Mouse (Mus musculus) myocyte (in vitro differentiated cells): ENCODE measurements at regions not wholly inside any gene's neighbourhood (a gene's known extent, or its start where the extent isn't known, plus 50 kb on each side); places are given as distances from the start of the nearest gene placed in this dataset.

ENCODE experiments used
- H3K27me3 ChIP-seq: one replicate; pipeline ENCODE4 v1.6.1; 2011; ENCODE audit not compliant: control insufficient read depth, insufficient read depth, insufficient read length
- H3K36me3 ChIP-seq: one replicate; pipeline ENCODE4 v1.6.1; 2011; ENCODE audit not compliant: control insufficient read depth, insufficient read depth
- H3K4me2 ChIP-seq: one replicate; pipeline ENCODE4 v1.6.1; 2011; ENCODE audit warnings: low read depth, control low read depth
- H3K4me3 ChIP-seq: one replicate; pipeline ENCODE4 v1.5.1; 2011; ENCODE audit warnings: mild to moderate bottlenecking, control low read depth, moderate library complexity
- H3K79me2 ChIP-seq: one replicate; pipeline ENCODE4 v1.6.1; 2011; ENCODE audit not compliant: control insufficient read depth, insufficient read depth
- H3ac ChIP-seq: one replicate; pipeline ENCODE4 v1.6.1; 2011; ENCODE audit not compliant: control insufficient read depth, insufficient read length
- CEBPB ChIP-seq: IDR thresholded peaks from 2 replicates; pipeline ENCODE4 v1.6.1; 2011; ENCODE audit warnings: mild to moderate bottlenecking, moderate library complexity; ENCODE audit not compliant: poor library complexity, insufficient read depth, severe bottlenecking
- E2F4 ChIP-seq: IDR thresholded peaks from one replicate; pipeline ENCODE4 v1.6.1; 2011; ENCODE audit warnings: mild to moderate bottlenecking, control low read depth, moderate library complexity; ENCODE audit not compliant: insufficient read depth
- MAX ChIP-seq: IDR thresholded peaks from one replicate; pipeline ENCODE4 v1.6.1; 2011; ENCODE audit warnings: low read depth, mild to moderate bottlenecking, control low read depth
- MYOD1 ChIP-seq, 3 experiments: IDR thresholded peaks; one replicate each; pipeline ENCODE4 v1.6.1; 2011; ENCODE audit warnings: control low read depth in 2 of 3, low read depth in 2 of 3, mild to moderate bottlenecking in 2 of 3, moderate library complexity in 1 of 3; ENCODE audit not compliant: insufficient read length in 2 of 3, control insufficient read depth in 1 of 3
- MYOG ChIP-seq, 3 experiments: IDR thresholded peaks; one replicate each; pipeline ENCODE4 v1.6.1; 2011; ENCODE audit warnings: control low read depth in 2 of 3, low read depth in 2 of 3, mild to moderate bottlenecking in 2 of 3; ENCODE audit not compliant: insufficient read length in 2 of 3, control insufficient read depth in 1 of 3, insufficient read depth in 1 of 3
- POLR2A ChIP-seq: IDR thresholded peaks from one replicate; pipeline ENCODE4 v1.6.1; 2011; ENCODE audit warnings: low read depth, mild to moderate bottlenecking, control low read depth, moderate library complexity; ENCODE audit not compliant: insufficient read length
- POLR2AphosphoS2 ChIP-seq: IDR thresholded peaks from one replicate; pipeline ENCODE4 v1.6.1; 2011; ENCODE audit warnings: low read depth, control low read depth; ENCODE audit not compliant: insufficient read length
- REST ChIP-seq: IDR thresholded peaks from one replicate; pipeline ENCODE4 v1.6.1; 2011; ENCODE audit warnings: mild to moderate bottlenecking, control low read depth, moderate library complexity; ENCODE audit not compliant: insufficient read depth, insufficient read length
- SRF ChIP-seq: IDR thresholded peaks from one replicate; pipeline ENCODE4 v1.6.1; 2011; ENCODE audit warnings: low read depth; ENCODE audit not compliant: control insufficient read depth, insufficient read length
- TCF12 ChIP-seq: IDR thresholded peaks from one replicate; pipeline ENCODE4 v1.6.1; 2011; ENCODE audit warnings: mild to moderate bottlenecking, control low read depth; ENCODE audit not compliant: poor library complexity, insufficient read depth, severe bottlenecking
- TCF3 ChIP-seq: IDR thresholded peaks from one replicate; pipeline ENCODE4 v1.6.1; 2011; ENCODE audit warnings: low read depth, control low read depth; ENCODE audit not compliant: insufficient read length
- USF1 ChIP-seq: IDR thresholded peaks from one replicate; pipeline ENCODE4 v1.6.1; 2011; ENCODE audit warnings: low read depth, mild to moderate bottlenecking, control low read depth, moderate library complexity

- no peak overlapping the region for H3K4me2 ChIP-seq
- H3K79me2 ChIP-seq: no peaks in the 10 kb centered on the region
- no peaks in the 10 kb centered on the region for H3K27me3 ChIP-seq
- no peak overlapping the region for H3K4me3 ChIP-seq
- TF ChIP-seq POLR2A (no peak), CEBPB (no peak), MYOD1 (IDR thresholded peaks at IDR 0.05; ENCODE audit: control insufficient read depth in 1 of 3, insufficient read length in 2 of 3, low read depth in 2 of 3) (no peak), E2F4 (no peak), SRF (no peak), USF1 (no peak), TCF3 (no peak), POLR2AphosphoS2 (no peak), REST (no peak), TCF12 (no peak), MYOG (IDR thresholded peaks at IDR 0.05; ENCODE audit: control insufficient read depth in 1 of 3, insufficient read depth in 1 of 3, insufficient read length in 2 of 3, low read depth in 2 of 3) (no peak), MAX (no peak)
- no peaks in the 10 kb centered on the region for H3K36me3 ChIP-seq
- no peak overlapping the region for H3ac ChIP-seq
Observed at GRCm38 (mm10) chr15:87191901-87192300, 352.2 kb upstream of the Fam19a5 start.

- no peaks in the 10 kb centered on the region for H3K79me2 ChIP-seq
- H3K4me3 ChIP-seq: no peak overlapping the region
- H3ac ChIP-seq: no peak overlapping the region
- no peaks in the 10 kb centered on the region for H3K27me3 ChIP-seq
- TF ChIP-seq POLR2AphosphoS2 (no peak), E2F4 (no peak), TCF3 (no peak), MYOD1 (IDR thresholded peaks at IDR 0.05; ENCODE audit: control insufficient read depth in 1 of 3, insufficient read length in 2 of 3, low read depth in 2 of 3) (no peak), SRF (no peak)
- H3K36me3 ChIP-seq: no peaks in the 10 kb centered on the region
- no peak overlapping the region for H3K4me2 ChIP-seq
Observed at GRCm38 (mm10) chr15:87196306-87196893, 347.7 kb upstream of the Fam19a5 start.

GRCm38 (mm10) chr15:87199641-87200040 lies 344.5 kb upstream of the Fam19a5 start:
- H3ac ChIP-seq: no peak overlapping the region
- TF ChIP-seq TCF12 (no peak), MYOG (IDR thresholded peaks at IDR 0.05; ENCODE audit: control insufficient read depth in 1 of 3, insufficient read depth in 1 of 3, insufficient read length in 2 of 3, low read depth in 2 of 3) (no peak), CEBPB (no peak), MAX (no peak), USF1 (no peak), POLR2AphosphoS2 (no peak), SRF (no peak), REST (no peak), TCF3 (no peak), MYOD1 (IDR thresholded peaks at IDR 0.05; ENCODE audit: control insufficient read depth in 1 of 3, insufficient read length in 2 of 3, low read depth in 2 of 3) (no peak), POLR2A (no peak), E2F4 (no peak)
- no peaks in the 10 kb centered on the region for H3K36me3 ChIP-seq
- no peak overlapping the region for H3K4me3 ChIP-seq
- H3K79me2 ChIP-seq: no peaks in the 10 kb centered on the region
- H3K27me3 ChIP-seq: no peaks in the 10 kb centered on the region
- H3K4me2 ChIP-seq: no peak overlapping the region

GRCm38 (mm10) chr15:87200282-87201048 lies 343.6 kb upstream of the Fam19a5 start:
- H3K79me2 ChIP-seq: no peaks in the 10 kb centered on the region
- no peak for TF ChIP-seq POLR2A
- no peak for TF ChIP-seq REST
- TF ChIP-seq MYOD1 (IDR thresholded peaks at IDR 0.05; ENCODE audit: control insufficient read depth in 1 of 3, insufficient read length in 2 of 3, low read depth in 2 of 3): no peak
- no peak for TF ChIP-seq TCF3
- TF ChIP-seq SRF: no peak
- no peak for TF ChIP-seq MAX
- TF ChIP-seq MYOG (IDR thresholded peaks at IDR 0.05; ENCODE audit: control insufficient read depth in 1 of 3, insufficient read depth in 1 of 3, insufficient read length in 2 of 3, low read depth in 2 of 3): no peak
- TF ChIP-seq POLR2AphosphoS2: no peak
- TF ChIP-seq USF1: no peak
- TF ChIP-seq TCF12: no peak
- no peak for TF ChIP-seq CEBPB
- TF ChIP-seq E2F4: no peak
- no peak overlapping the region for H3K4me2 ChIP-seq

GRCm38 (mm10) chr15:87201055-87201454 lies 343.0 kb upstream of the Fam19a5 start:
- Histone ChIP-seq H3K27me3 (no peaks in the 10 kb centered on the region), H3ac (no peak overlapping the region), H3K79me2 (no peaks in the 10 kb centered on the region), H3K4me2 (no peak overlapping the region), H3K36me3 (no peaks in the 10 kb centered on the region), H3K4me3 (no peak overlapping the region)
- no peak for TF ChIP-seq REST

More at GRCm38 (mm10) chr15:87200282-87201048, 343.6 kb upstream of the Fam19a5 start:
- H3K36me3 ChIP-seq: no peaks in the 10 kb centered on the region
- H3K4me3 ChIP-seq: no peak overlapping the region
- no peak overlapping the region for H3ac ChIP-seq
- H3K27me3 ChIP-seq: no peaks in the 10 kb centered on the region
